Mouse (Mus musculus): ENCODE data around the gene Sox15.
"Not testable (repeated sequence)": the region's sequence is repeated elsewhere in the genome, so short reads cannot be mapped to it uniquely, and the experiment has no call there.

The Sox15 gene

DNA sequence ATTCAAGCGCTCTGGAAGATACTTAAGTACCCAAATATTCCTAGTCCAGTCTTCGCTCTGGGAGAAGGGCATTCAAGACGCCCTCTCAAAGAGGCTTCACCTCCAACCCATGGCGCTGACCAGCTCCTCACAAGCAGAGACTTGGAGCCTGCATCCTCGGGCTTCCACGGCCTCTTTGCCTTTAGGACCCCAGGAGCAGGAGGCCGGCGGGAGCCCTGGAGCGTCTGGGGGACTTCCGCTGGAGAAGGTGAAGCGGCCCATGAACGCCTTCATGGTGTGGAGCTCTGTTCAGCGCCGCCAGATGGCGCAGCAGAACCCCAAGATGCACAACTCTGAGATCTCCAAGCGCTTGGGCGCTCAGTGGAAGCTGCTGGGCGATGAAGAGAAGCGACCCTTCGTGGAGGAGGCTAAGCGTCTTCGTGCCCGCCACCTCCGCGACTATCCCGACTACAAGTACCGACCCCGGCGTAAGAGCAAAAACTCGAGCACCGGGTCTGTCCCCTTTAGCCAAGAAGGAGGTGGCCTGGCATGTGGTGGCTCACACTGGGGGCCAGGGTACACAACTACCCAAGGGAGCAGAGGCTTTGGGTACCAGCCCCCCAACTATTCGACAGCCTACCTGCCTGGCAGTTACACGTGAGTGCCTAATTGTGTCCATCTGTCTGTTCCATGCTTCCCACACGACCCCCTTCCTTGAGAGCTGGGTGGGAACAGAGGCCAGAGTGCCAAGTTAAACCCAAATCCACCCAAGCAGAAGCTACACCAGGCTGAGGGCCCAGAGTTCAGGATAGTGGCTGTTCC is at the start of gene Sox15:
Gene Sox15, plus strand, starts transcription at position 51 of the 801 bp plus-strand sequence.
- peak; percentile 87 for DNase-seq (ENCODE audit: low spot score)

- peak; percentile 83 for DNase-seq (ENCODE audit: low spot score)
Observed at GRCm38 (mm10) chr11:69605726-69606490, 49.2 kb upstream of the Sox15 start, which contains the start of gene Atp1b2. Gene Atp1b2, minus strand, starts transcription at chr11:69605942.

GRCm38 (mm10) chr11:69606491-69606795 is 48.7 kb upstream of the Sox15 start:
- DNase-seq (ENCODE audit: low spot score), result no peak

DNA sequence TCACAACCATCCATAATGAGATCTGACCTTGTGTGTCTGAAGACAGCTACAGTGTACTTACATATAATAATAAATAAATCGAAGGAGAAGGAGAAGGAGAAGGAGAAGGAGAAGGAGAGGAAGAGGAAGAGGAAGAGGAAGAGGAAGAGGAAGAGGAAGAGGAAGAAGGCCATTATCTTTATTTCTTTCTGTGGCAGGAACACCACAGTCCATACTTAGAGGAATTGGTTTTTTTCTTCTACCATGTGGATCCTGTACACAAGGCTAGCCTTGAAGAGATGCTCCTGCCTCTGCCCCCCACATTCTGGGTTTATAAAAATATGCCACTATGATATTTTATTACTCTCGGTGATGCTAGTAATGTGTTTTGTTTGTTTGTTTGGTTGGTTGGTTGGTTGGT is 48.3 kb upstream of the Sox15 start:
- DNase-seq (ENCODE audit: low spot score), result no peak

DNA sequence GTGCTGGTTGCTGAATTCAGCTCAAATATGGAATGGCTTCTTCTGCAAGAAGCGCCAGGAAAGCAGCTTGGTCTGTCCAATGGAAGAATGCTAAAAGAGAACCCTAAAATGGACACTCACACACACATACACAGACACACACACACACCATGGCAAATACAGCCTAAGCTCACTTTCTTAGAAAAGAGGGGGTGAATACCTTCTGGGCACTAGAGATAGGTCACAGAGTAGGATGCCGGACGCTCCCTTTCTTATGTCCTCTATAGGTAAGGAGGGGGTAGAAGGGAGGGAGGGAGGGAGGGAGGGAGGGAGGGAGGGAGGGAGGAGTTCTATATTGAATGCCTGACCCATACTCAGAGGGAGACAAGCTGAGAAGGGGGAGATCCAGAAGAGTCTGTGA is 46.6 kb upstream of the Sox15 start:
- no peak for DNase-seq (ENCODE audit: low spot score)

- DNase-seq (ENCODE audit: low spot score), result no peak
Observed at GRCm38 (mm10) chr11:69609416-69609815, 45.7 kb upstream of the Sox15 start.

- DNase-seq (ENCODE audit: low spot score), result no peak
Observed at GRCm38 (mm10) chr11:69610899-69611298, 44.2 kb upstream of the Sox15 start.

DNA sequence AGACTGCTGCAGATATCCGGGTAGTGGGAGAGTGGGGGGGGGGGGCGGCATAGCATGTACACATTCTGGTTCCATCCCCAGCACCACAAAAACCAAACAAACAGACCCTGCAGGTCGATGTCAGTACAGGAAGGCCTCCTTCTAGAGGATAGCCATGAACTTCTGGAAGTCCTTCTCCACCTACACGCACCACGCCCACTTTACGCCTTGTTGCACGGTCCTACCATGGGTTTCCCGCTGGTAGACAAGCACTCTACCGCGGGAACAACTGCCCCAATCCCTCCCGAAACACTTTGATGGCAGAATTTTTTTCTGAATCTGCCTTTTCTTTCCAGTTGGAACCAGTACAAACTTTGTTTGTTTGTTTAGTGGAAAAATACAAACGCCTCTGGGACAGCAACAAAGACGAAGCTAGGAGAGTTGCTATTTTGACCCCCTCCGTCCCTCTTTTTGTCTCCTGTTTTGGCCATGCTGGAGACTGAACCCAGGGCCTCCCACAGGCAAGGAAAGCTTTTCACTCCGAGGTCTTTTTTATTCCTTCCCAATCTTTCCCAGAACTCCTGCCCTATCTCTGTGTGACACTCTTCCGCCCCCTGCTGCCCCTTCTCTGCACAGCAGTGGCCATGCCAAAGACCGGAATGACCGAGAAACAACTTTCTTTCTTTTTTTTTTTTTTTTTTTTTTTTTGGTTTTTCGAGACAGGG is 41.4 kb upstream of the Sox15 start:
- peak; percentile 90 for DNase-seq (ENCODE audit: low spot score)

DNA sequence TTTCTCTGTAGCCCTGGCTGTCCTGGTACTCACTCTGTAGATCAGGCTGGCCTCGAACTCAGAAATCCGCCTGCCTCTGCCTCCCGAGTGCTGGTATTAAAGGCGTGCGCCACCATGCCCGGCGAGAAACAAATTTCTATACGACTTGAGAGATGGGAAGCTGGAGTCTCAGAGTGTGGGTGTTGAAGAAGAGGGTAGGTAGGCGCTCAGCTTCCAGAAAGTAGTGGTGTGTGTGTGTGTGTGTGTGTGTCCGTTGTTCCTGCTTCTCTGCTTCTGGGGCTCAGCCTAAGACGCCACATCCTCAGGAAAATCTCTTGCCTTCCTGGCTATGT is 40.9 kb upstream of the Sox15 start:
- DNase-seq (ENCODE audit: low spot score), result not testable (repeated sequence)

GRCm38 (mm10) chr11:69616781-69617180 is 38.3 kb upstream of the Sox15 start:
- DNase-seq (ENCODE audit: low spot score), result no peak

- no peak for DNase-seq (ENCODE audit: low spot score)
Observed at GRCm38 (mm10) chr11:69617805-69618204, 37.3 kb upstream of the Sox15 start, which contains the start of gene Shbg. Gene Shbg, minus strand, starts transcription at chr11:69617905.

- no peak for DNase-seq (ENCODE audit: low spot score)
Observed at GRCm38 (mm10) chr11:69620394-69621081, 34.6 kb upstream of the Sox15 start.

DNA sequence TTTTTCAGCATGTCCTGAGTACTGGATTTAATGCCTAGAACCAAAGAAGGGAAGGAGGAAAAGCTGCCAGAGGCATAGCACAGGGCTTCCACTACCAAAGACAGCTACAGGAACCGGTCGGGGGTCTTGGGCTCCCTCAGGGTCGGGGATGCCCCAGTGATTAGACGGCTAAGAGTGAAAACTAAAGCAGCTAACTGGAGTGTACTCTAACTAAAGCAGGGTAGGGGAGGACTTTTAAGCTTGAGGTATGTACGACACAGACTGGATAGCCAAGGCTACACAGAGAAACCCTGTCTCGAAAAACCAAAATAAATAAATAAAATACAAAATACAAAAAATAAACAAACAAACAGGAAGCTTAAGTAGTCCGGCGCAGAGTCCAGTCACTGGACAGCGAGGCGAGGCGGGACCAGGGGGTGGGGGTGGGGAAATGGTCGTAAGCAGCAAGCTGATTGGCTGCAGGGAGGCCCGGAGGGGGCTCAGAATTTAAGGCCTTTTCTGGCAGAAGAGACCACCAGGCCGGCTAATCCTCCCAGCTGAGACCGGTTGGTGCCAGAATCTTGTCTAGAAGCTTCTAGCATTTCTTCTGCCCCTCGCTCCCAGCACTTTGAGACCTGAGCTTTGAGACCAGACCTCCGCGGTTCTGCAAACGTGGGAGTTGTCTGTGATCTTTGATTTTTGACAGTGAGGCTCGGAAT is 33.4 kb upstream of the Sox15 start, which contains the start of gene Sat2:
Gene Sat2, plus strand, starts transcription at position 454 of the 698 bp plus-strand sequence.
- peak; percentile 81 for DNase-seq (ENCODE audit: low spot score)

- no peak for DNase-seq (ENCODE audit: low spot score)
Observed at GRCm38 (mm10) chr11:69622406-69622805, 32.7 kb upstream of the Sox15 start.

DNA sequence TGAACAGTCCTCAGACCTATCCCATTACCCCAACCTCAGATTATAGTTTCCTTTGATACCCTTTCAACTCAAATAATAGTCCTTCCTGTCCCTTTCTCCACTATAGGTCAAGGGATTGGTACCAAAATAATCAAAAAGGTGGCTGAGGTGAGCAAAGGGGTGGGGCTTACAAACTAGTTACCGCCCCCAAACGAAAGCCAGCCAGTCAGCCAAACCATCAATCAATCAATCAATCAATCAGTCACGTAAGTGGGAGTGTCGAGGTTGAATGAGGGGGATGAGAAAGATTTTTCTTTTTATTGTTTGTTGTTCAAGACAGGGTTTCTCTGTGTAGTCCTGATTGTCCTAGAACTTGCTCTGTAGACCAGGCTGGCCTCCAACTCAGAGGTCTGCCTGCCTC is 32.1 kb upstream of the Sox15 start:
- DNase-seq (ENCODE audit: low spot score), result no peak

GRCm38 (mm10) chr11:69624339-69624738 is 30.8 kb upstream of the Sox15 start:
- not testable (repeated sequence) for DNase-seq (ENCODE audit: low spot score)

DNA sequence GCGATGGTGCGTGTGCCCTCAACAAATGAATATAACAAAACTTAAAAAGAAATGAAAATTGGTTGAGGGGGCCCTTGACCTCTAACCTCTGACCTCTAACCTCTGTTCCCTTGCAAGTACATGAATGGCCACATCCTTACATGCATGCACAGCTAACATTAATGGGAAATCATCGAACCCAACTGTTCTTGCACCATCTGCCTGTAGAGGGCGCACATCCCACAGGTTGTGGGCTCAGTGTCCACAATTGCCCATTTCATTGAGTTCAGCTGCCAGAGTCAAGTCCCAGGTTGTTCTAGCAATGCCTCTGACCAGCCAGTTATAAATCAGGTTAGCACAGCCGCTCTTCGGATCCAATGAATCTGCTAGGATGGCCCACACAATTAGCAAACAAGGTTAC is 26.8 kb upstream of the Sox15 start:
- DNase-seq (ENCODE audit: low spot score), result peak; percentile 94

- peak; percentile 45 for DNase-seq (ENCODE audit: low spot score)
Observed at GRCm38 (mm10) chr11:69629802-69630201, 25.3 kb upstream of the Sox15 start.

GRCm38 (mm10) chr11:69632284-69633089 is 22.6 kb upstream of the Sox15 start, which contains the start of gene Fxr2:
Gene Fxr2, plus strand, starts transcription at chr11:69632990.
- peak; percentile 100 for DNase-seq (ENCODE audit: low spot score)

GRCm38 (mm10) chr11:69633128-69633866 is 21.8 kb upstream of the Sox15 start:
- DNase-seq (ENCODE audit: low spot score), result peak; percentile 44
